Mouse (Mus musculus): ENCODE results near the gene Bbof1. TPM values are rescaled to one million over a fixed set of nuclear protein-coding genes. Genes with fewer than 3 reads are reported as not detected.

Bbof1 gene
- total RNA-seq (2015) = 2.5 and 3.6 TPM in 2 replicates
- total RNA-seq (2017) = 3.0 and 12.4 TPM in 2 replicates

GRCm38 (mm10) chr12:84408819-84409507 is at the start of gene Bbof1, which contains the start of gene Entpd5:
Bbof1 (plus strand) TSS chr12:84409071.
Entpd5 (minus strand) TSS chr12:84409029.
- ATAC-seq (replicated peaks; ENCODE audit: poor library complexity) = peak; percentile 90

- ATAC-seq (replicated peaks; ENCODE audit: poor library complexity) = peak; percentile 91
Measured at GRCm38 (mm10) chr12:84361555-84362489, 47.0 kb upstream of the Bbof1 start, which contains the start of the genes Coq6 and Fam161b. Coq6 (plus strand) TSS chr12:84361657. Fam161b (minus strand) TSS chr12:84361833.

- no peak for ATAC-seq (replicated peaks; ENCODE audit: poor library complexity)
Measured at GRCm38 (mm10) chr12:84362872-84363271, 46.0 kb upstream of the Bbof1 start.

- no peak for ATAC-seq (replicated peaks; ENCODE audit: poor library complexity)
Measured at GRCm38 (mm10) chr12:84364291-84364690, 44.6 kb upstream of the Bbof1 start.

- no peak for ATAC-seq (replicated peaks; ENCODE audit: poor library complexity)
Measured at GRCm38 (mm10) chr12:84365137-84365536, 43.7 kb upstream of the Bbof1 start.

GRCm38 (mm10) chr12:84366971-84367370 is 41.9 kb upstream of the Bbof1 start:
- peak; percentile 63 for ATAC-seq (replicated peaks; ENCODE audit: poor library complexity)

- ATAC-seq (replicated peaks; ENCODE audit: poor library complexity) = no peak
Measured at GRCm38 (mm10) chr12:84371647-84372046, 37.2 kb upstream of the Bbof1 start.

- ATAC-seq (replicated peaks; ENCODE audit: poor library complexity) = no peak
Measured at GRCm38 (mm10) chr12:84373831-84374481, 34.9 kb upstream of the Bbof1 start.

- ATAC-seq (replicated peaks; ENCODE audit: poor library complexity) = no peak
Measured at GRCm38 (mm10) chr12:84382369-84382768, 26.5 kb upstream of the Bbof1 start.

GRCm38 (mm10) chr12:84384644-84385081 is 24.2 kb upstream of the Bbof1 start:
- ATAC-seq (replicated peaks; ENCODE audit: poor library complexity) = peak; percentile 49

- no peak for ATAC-seq (replicated peaks; ENCODE audit: poor library complexity)
Measured at GRCm38 (mm10) chr12:84385408-84385807, 23.5 kb upstream of the Bbof1 start.

- ATAC-seq (replicated peaks; ENCODE audit: poor library complexity) = no peak
Measured at GRCm38 (mm10) chr12:84388097-84388496, 20.8 kb upstream of the Bbof1 start.

- ATAC-seq (replicated peaks; ENCODE audit: poor library complexity) = peak; percentile 77
Measured at GRCm38 (mm10) chr12:84388774-84389400, 20.0 kb upstream of the Bbof1 start.

GRCm38 (mm10) chr12:84390336-84390735 is 18.5 kb upstream of the Bbof1 start:
- ATAC-seq (replicated peaks; ENCODE audit: poor library complexity) = no peak

GRCm38 (mm10) chr12:84392681-84393080 is 16.2 kb upstream of the Bbof1 start:
- no peak for ATAC-seq (replicated peaks; ENCODE audit: poor library complexity)

- ATAC-seq (replicated peaks; ENCODE audit: poor library complexity) = no peak
Measured at GRCm38 (mm10) chr12:84393847-84394246, 15.0 kb upstream of the Bbof1 start.

- no peak for ATAC-seq (replicated peaks; ENCODE audit: poor library complexity)
Measured at GRCm38 (mm10) chr12:84396947-84397679, 11.8 kb upstream of the Bbof1 start.

- no peak for ATAC-seq (replicated peaks; ENCODE audit: poor library complexity)
Measured at GRCm38 (mm10) chr12:84397685-84398084, 11.2 kb upstream of the Bbof1 start.

- no peak for ATAC-seq (replicated peaks; ENCODE audit: poor library complexity)
Measured at GRCm38 (mm10) chr12:84398629-84399028, 10.2 kb upstream of the Bbof1 start.

GRCm38 (mm10) chr12:84399135-84399534 is 9.7 kb upstream of the Bbof1 start:
- ATAC-seq (replicated peaks; ENCODE audit: poor library complexity) = no peak
